Mouse (Mus musculus) mesoderm, embryonic 11.5 days (tissue): ENCODE measurements around the gene Mrpl35.
A peak's percentile ranks its signal among the peaks of the same experiment; 100 is the strongest.
"Not testable (repeated sequence)": the region's sequence is repeated elsewhere in the genome, so short reads cannot be mapped to it uniquely, and the experiment has no call there.

ENCODE experiments used
- DNase-seq: peaks from one replicate; pipeline ENCODE4 v3.0.0-alpha.2; 2012; ENCODE audit warnings: low read depth, low spot score

Mrpl35 gene

GRCm38 (mm10) chr6:71826869-71827268 lies at the start of gene Mrpl35:
Gene Mrpl35 (minus strand): TSS chr6:71826969.
- no peak for DNase-seq

- DNase-seq: no peak
Measured at GRCm38 (mm10) chr6:71871396-71871795, 44.6 kb upstream of the Mrpl35 start.

- peak; percentile 13 for DNase-seq
Measured at GRCm38 (mm10) chr6:71868809-71869208, 42.0 kb upstream of the Mrpl35 start.

GRCm38 (mm10) chr6:71867751-71868150 lies 41.0 kb upstream of the Mrpl35 start:
- DNase-seq: no peak

- not testable (repeated sequence) for DNase-seq
Measured at GRCm38 (mm10) chr6:71846906-71847305, 20.1 kb upstream of the Mrpl35 start.

- no peak for DNase-seq
Measured at GRCm38 (mm10) chr6:71840597-71841290, 14.0 kb upstream of the Mrpl35 start.

- DNase-seq: no peak
Measured at GRCm38 (mm10) chr6:71839815-71840214, 13.0 kb upstream of the Mrpl35 start.

- no peak for DNase-seq
Measured at GRCm38 (mm10) chr6:71836811-71837210, 10.0 kb upstream of the Mrpl35 start.

GRCm38 (mm10) chr6:71831581-71831960 lies 4.8 kb upstream of the Mrpl35 start:
- DNase-seq: peak; percentile 96

GRCm38 (mm10) chr6:71830690-71831580 lies 4.2 kb upstream of the Mrpl35 start, which contains the start of gene Immt:
Gene Immt (plus strand): TSS chr6:71831331.
- peak; percentile 97 for DNase-seq

- no peak for DNase-seq
Measured at GRCm38 (mm10) chr6:71829768-71830167, 3.0 kb upstream of the Mrpl35 start.

GRCm38 (mm10) chr6:71823961-71824360 lies 2.8 kb downstream of the Mrpl35 start:
- DNase-seq: no peak

- DNase-seq: peak; percentile 91
Measured at GRCm38 (mm10) chr6:71823488-71823887, 3.3 kb downstream of the Mrpl35 start.

GRCm38 (mm10) chr6:71823085-71823484 lies 3.7 kb downstream of the Mrpl35 start:
- DNase-seq: no peak

GRCm38 (mm10) chr6:71819764-71820292 lies 6.9 kb downstream of the Mrpl35 start:
- DNase-seq: no peak

- no peak for DNase-seq
Measured at GRCm38 (mm10) chr6:71812820-71813219, 13.9 kb downstream of the Mrpl35 start.

GRCm38 (mm10) chr6:71809890-71810289 lies 16.9 kb downstream of the Mrpl35 start:
- DNase-seq: no peak

GRCm38 (mm10) chr6:71806713-71807112 lies 20.1 kb downstream of the Mrpl35 start:
- DNase-seq: no peak

- DNase-seq: peak; percentile 90
Measured at GRCm38 (mm10) chr6:71804061-71804829, 22.5 kb downstream of the Mrpl35 start.

GRCm38 (mm10) chr6:71803609-71804008 lies 23.2 kb downstream of the Mrpl35 start:
- DNase-seq: no peak

GRCm38 (mm10) chr6:71801714-71802094 lies 25.1 kb downstream of the Mrpl35 start:
- no peak for DNase-seq
